Mouse (Mus musculus) lung, adult 2 months (tissue): ENCODE measurements around the gene Abi2.

Source experiments
- CTCF ChIP-seq: fragments of 200-500 bp; IDR thresholded peaks from 2 replicates; pipeline ENCODE4 v1.5.1; 2011; ENCODE audit warnings: mild to moderate bottlenecking, low read length, control low read depth; ENCODE audit not compliant: insufficient read depth
- POLR2A ChIP-seq: fragments of 200-500 bp; IDR thresholded peaks from 2 replicates; pipeline ENCODE4 v1.6.1; 2011; ENCODE audit warnings: low read depth, mild to moderate bottlenecking, control low read depth, low read length, borderline replicate concordance; ENCODE audit errors: extremely low read depth

DNA sequence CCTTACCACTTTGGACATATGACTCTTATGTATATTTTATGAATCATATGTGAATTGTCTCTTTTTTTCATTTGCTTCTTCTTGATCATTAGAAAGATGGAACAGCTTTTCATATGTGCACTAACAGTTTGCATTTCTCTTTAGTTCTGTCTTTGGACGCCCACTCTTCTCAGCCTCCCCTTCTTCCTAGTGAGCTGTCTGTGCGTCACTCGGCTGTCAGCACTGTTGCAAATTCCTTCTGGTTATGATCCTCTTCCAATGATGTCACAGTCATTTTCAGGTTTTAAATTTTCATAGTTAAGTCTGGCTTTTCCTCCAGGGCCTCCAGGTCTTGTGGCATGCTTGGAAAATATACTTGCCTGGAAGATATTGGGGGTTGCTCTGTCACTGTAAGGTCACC, 27.5 kb upstream of the Abi2 start:
- TF ChIP-seq CTCF (no peak), POLR2A (no peak)
